Mouse (Mus musculus) embryo, embryonic 10 days (tissue): ENCODE data around the gene Steap1.

Source experiments
- DNase-seq: peaks from one replicate; pipeline ENCODE4 v3.0.0-alpha.2; 2015; ENCODE audit warnings: low spot score

The Steap1 gene

GRCm38 (mm10) chr5:5748866-5749682 is at the start of gene Steap1:
Steap1 (minus strand) TSS chr5:5749326.
- peak; percentile 83 for DNase-seq

GRCm38 (mm10) chr5:5787106-5787505 is 38.0 kb upstream of the Steap1 start:
- no peak for DNase-seq

- peak; percentile 28 for DNase-seq
These were observed 7.4 kb upstream of the Steap1 start for GRCm38 (mm10) chr5:5756392-5757019.

- DNase-seq, result peak; percentile 68
These were observed 5.9 kb upstream of the Steap1 start for GRCm38 (mm10) chr5:5755039-5755438.

GRCm38 (mm10) chr5:5749772-5750222 is 671 bp upstream of the Steap1 start:
- peak; percentile 50 for DNase-seq

- DNase-seq, result no peak
These were observed 14.7 kb downstream of the Steap1 start for GRCm38 (mm10) chr5:5734445-5734844.

- no peak for DNase-seq
These were observed 16.3 kb downstream of the Steap1 start for GRCm38 (mm10) chr5:5732858-5733257.

- no peak for DNase-seq
These were observed 16.9 kb downstream of the Steap1 start for GRCm38 (mm10) chr5:5732208-5732607.

GRCm38 (mm10) chr5:5729904-5730303 is 19.2 kb downstream of the Steap1 start:
- DNase-seq, result no peak

- no peak for DNase-seq
These were observed 26.9 kb downstream of the Steap1 start for GRCm38 (mm10) chr5:5722217-5722616.

GRCm38 (mm10) chr5:5711032-5711431 is 38.1 kb downstream of the Steap1 start:
- DNase-seq, result no peak

GRCm38 (mm10) chr5:5707341-5708278 is 41.5 kb downstream of the Steap1 start:
- DNase-seq, result no peak

- DNase-seq, result no peak
These were observed 44.1 kb downstream of the Steap1 start for GRCm38 (mm10) chr5:5705019-5705418.

- no peak for DNase-seq
These were observed 48.7 kb downstream of the Steap1 start for GRCm38 (mm10) chr5:5700386-5700785.

- no peak for DNase-seq
These were observed 50.3 kb downstream of the Steap1 start for GRCm38 (mm10) chr5:5698830-5699229.

- no peak for DNase-seq
These were observed 53.7 kb downstream of the Steap1 start for GRCm38 (mm10) chr5:5695401-5695942.

- DNase-seq, result peak; percentile 71
These were observed 55.0 kb downstream of the Steap1 start, which contains the start of gene Steap2 for GRCm38 (mm10) chr5:5693956-5694653. Steap2 (minus strand) TSS chr5:5694578.

GRCm38 (mm10) chr5:5693541-5693955 is 55.6 kb downstream of the Steap1 start:
- peak; percentile 28 for DNase-seq

GRCm38 (mm10) chr5:5692167-5692738 is 56.9 kb downstream of the Steap1 start:
- no peak for DNase-seq

- no peak for DNase-seq
These were observed 60.1 kb downstream of the Steap1 start for GRCm38 (mm10) chr5:5688945-5689540.
